Mouse (Mus musculus) left cerebral cortex, adult 8-10 months (tissue): ENCODE measurements at regions not wholly inside any gene's neighbourhood (a gene's known extent, or its start where the extent isn't known, plus 50 kb on each side); places are given as distances from the start of the nearest gene placed in this dataset.

Experiments used
- DNase-seq, 2 experiments: peaks; one replicate each; pipeline ENCODE4 v3.0.0; 2022; ENCODE audit warnings: low spot score in 2 of 2

- no peak for DNase-seq
Measured at GRCm38 (mm10) chr10:66342823-66343350, 753.0 kb upstream of the Jmjd1c start.

DNA sequence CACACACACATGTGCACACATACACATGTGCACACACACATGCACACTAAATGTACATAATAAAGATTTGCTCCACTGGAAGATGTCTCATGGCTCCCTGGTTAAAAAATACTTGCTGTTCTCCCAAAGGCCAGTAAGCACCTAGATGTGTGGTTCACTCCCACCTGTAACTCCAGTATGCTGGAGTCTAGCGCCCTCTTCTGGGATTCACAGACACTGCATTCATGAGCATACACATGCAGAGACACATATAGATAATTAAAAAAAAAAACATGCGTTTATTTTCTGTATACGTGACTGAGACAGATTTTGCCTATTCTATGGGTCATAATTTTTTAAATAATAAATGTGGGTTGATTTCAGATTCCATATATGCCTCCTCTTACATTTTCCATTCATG lies 747.5 kb upstream of the Jmjd1c start:
- no peak for DNase-seq

GRCm38 (mm10) chr10:66351036-66351435 lies 744.9 kb upstream of the Jmjd1c start:
- no peak for DNase-seq

DNA sequence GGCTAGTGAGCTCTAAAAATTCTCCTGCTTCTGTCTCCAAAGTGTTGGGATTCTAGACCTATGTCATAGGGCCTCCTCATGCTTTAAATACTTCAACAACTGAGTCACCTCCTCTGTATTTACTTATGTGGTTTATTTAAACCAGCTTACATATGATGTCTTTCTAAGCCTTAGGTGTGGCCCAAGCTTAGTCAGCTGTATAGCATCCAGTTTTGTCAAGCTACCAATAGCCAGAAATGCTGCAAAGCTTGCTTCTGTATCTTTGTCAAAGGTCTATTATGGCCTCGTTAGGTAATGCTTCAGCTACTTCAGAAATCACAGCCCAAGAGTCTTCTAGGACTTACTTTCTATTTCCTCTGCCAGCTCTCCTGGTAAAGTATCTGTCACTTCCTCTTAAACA lies 741.9 kb upstream of the Jmjd1c start:
- no peak for DNase-seq

DNA sequence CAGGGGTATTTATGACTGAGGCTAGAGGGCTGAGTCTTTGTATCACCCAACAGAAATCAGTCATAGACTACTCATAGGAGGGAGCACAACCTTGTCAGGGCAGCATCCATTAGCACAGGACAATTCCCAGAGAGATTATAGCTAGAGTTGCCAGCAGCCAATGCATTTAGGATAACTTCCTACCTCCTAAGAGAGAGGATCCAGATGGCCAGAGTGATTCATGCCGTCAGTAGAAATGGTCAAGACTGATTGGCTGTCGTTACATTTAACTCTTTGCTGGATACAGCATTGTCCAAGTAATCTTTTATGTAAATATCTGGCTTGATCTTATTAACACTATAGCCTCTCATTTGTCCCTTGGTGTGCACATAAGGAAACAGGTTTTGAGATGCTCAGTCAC lies 740.9 kb upstream of the Jmjd1c start:
- DNase-seq, result no peak

DNA sequence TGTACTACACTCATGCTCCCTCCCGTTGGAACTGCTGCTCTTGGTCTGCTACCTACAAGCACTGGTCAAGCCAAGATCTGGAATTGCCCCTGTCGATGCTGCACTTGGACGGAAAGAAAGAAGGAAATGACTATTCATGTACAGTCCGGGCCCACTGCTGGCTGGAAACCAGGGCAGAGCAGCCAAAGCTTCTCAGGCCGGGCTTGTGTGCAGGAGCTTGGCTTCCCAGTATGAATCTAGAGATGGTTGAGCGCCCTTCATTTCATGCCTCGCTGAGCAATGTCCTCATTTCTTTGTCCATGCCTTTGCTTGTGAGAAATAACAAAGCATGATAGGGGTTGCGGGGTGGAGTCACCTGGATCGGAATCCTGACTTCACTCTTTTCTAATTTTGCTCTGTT lies 738.2 kb upstream of the Jmjd1c start:
- peak in 1 of 2 experiments; percentile 7 for DNase-seq

GRCm38 (mm10) chr10:66370096-66370495 lies 725.8 kb upstream of the Jmjd1c start:
- no peak for DNase-seq

DNA sequence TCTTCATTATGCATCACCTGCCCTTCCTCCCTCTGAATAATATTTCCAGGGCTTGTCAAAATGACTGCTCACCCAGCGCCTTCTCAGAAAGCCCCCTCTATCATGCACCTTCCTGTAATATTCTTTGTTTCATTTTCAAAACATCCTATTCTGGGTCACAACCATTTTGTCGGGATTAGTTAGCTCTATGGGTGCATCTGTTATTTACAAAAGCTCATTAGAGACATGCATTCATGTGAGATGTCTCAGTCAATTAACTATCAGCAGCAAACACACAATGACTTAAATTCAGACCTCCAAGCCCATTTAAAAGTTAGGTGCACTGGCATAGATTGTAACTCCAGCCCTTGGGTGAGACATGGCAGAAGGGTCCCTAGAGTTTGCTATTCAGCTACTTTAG lies 724.2 kb upstream of the Jmjd1c start:
- no peak for DNase-seq
